Mouse (Mus musculus) brain, adult 10 weeks (tissue): ENCODE measurements around the gene Gprc5b. TPM values are rescaled to one million over a fixed set of nuclear protein-coding genes. Genes with fewer than 3 reads are reported as not detected.

ENCODE experiments used
- polyA plus RNA-seq: library from polyadenylated mRNA; stranded (reverse); fragments of 350-450 nt; fragmentation: Illumina TruSeq; extraction: RNeasy Lipid Tissue Mini Kit (QIAGEN cat#74804); gene quantifications from one replicate; pipeline ENCODE4 v1.2.3, GENCODE M21; 2015; ENCODE audit warnings: low read depth, low replicate concordance

Gprc5b gene
- polyA plus RNA-seq = 142 TPM

DNA sequence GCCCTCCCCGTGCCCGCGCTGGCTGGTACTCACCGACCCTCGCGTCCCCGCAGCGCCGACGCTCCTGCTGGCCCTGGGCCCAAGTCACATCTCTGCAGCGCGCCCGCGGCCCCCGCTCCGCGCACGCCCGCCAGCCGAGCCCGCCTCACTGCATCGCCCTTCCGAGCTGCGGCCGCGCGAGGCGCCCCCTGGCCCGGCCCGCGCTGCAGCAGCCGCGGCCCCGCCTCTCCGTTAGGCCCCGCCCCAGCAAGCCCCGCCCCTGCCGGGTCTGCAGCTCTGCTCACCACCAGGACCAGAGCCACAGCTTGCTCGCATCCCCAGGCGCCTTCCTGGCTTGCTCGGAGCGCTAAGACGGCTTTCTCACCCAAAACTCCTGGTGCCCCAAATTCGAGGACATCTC lies at the start of gene Gprc5b:
Gprc5b (minus strand) TSS at position 205 of the 400 bp plus-strand sequence.

Other genes starting within 250 kb of the Gprc5b start
- gene Iqck, start 139.5 kb downstream of the Gprc5b start, polyA plus RNA-seq = 3.8 TPM
- gene Knop1, start 139.0 kb downstream of the Gprc5b start, polyA plus RNA-seq = 15.2 TPM
- gene Gpr139, start 189.4 kb upstream of the Gprc5b start, polyA plus RNA-seq = 3.2 TPM